Mouse (Mus musculus): ENCODE measurements around the gene 4930564D02Rik. TPM values are rescaled to one million over a fixed set of nuclear protein-coding genes. Genes with fewer than 3 reads are reported as not detected.

The 4930564D02Rik gene
- total RNA-seq, 1 experiment, result not detected

GRCm38 (mm10) chr3:105113859-105114258 is 47.2 kb downstream of the 4930564D02Rik start:
- H3K4me3 ChIP-seq (ENCODE audit: insufficient read depth in 1 of 2, low read depth in 1 of 2, low read length in 2 of 2, poor library complexity in 1 of 2, severe bottlenecking in 1 of 2), result no peak overlapping the region
- DNase-seq (ENCODE audit: low read depth, low spot score), result no peak
- H3K4me1 ChIP-seq (ENCODE audit: control insufficient read depth in 2 of 2, insufficient read depth in 2 of 2, low read length in 2 of 2, poor library complexity in 1 of 2), result no peaks in the 10 kb centered on the region
- no peak overlapping the region for H3K27ac ChIP-seq (ENCODE audit: insufficient read depth, low read depth, low read length, poor library complexity, severe bottlenecking)
- no peaks in the 10 kb centered on the region for H3K9me3 ChIP-seq (ENCODE audit: control insufficient read depth, insufficient read depth, low read depth, low read length)
- H3K9ac ChIP-seq (ENCODE audit: insufficient read depth, low read depth, low read length, poor library complexity, severe bottlenecking), result no peak overlapping the region
- TF ChIP-seq CHD2 (IDR thresholded peaks at IDR 0.05; ENCODE audit: low read depth, low read length) (no peak), HCFC1 (IDR thresholded peaks at IDR 0.05; ENCODE audit: borderline replicate concordance, insufficient read depth, low read length) (no peak), ZNF384 (IDR thresholded peaks at IDR 0.05; ENCODE audit: low read depth, low read length) (no peak), MAFK (IDR thresholded peaks at IDR 0.05; ENCODE audit: insufficient read depth, low read depth, low read length) (no peak), ZC3H11A (IDR thresholded peaks at IDR 0.05; ENCODE audit: borderline replicate concordance, low read depth, low read length) (no peak)
- in situ Hi-C loops (cut with MboI; ENCODE audit: low sequenced_read_pairs in 2 of 2, unreplicated experiment in 2 of 2), result no loop called here
- no peaks in the 10 kb centered on the region for H3K36me3 ChIP-seq (ENCODE audit: control insufficient read depth, insufficient read depth, low read length, poor library complexity, severe bottlenecking)

- Histone ChIP-seq H3K4me1 (ENCODE audit: control insufficient read depth in 2 of 2, insufficient read depth in 2 of 2, low read length in 2 of 2, poor library complexity in 1 of 2) (no peaks in the 10 kb centered on the region), H3K9me3 (ENCODE audit: control insufficient read depth, insufficient read depth, low read depth, low read length) (no peaks in the 10 kb centered on the region), H3K27ac (ENCODE audit: insufficient read depth, low read depth, low read length, poor library complexity, severe bottlenecking) (no peak overlapping the region), H3K4me3 (ENCODE audit: insufficient read depth in 1 of 2, low read depth in 1 of 2, low read length in 2 of 2, poor library complexity in 1 of 2, severe bottlenecking in 1 of 2) (no peak overlapping the region), H3K36me3 (ENCODE audit: control insufficient read depth, insufficient read depth, low read length, poor library complexity, severe bottlenecking) (no peaks in the 10 kb centered on the region), H3K9ac (ENCODE audit: insufficient read depth, low read depth, low read length, poor library complexity, severe bottlenecking) (no peak overlapping the region)
- DNase-seq (ENCODE audit: low read depth, low spot score), result peak; percentile 74
- no peak for TF ChIP-seq CHD2 (IDR thresholded peaks at IDR 0.05; ENCODE audit: low read depth, low read length)
- peak; percentile 65 for TF ChIP-seq ZC3H11A (IDR thresholded peaks at IDR 0.05; ENCODE audit: borderline replicate concordance, low read depth, low read length)
- no peak for TF ChIP-seq ZNF384 (IDR thresholded peaks at IDR 0.05; ENCODE audit: low read depth, low read length)
- in situ Hi-C loops (cut with MboI; ENCODE audit: low sequenced_read_pairs in 2 of 2, unreplicated experiment in 2 of 2), result no loop called here
These were observed 47.6 kb downstream of the 4930564D02Rik start for GRCm38 (mm10) chr3:105114269-105114668.

GRCm38 (mm10) chr3:105116596-105116995 is 50.0 kb downstream of the 4930564D02Rik start:
- no peaks in the 10 kb centered on the region for H3K9me3 ChIP-seq (ENCODE audit: control insufficient read depth, insufficient read depth, low read depth, low read length)
- TF ChIP-seq MAFK (IDR thresholded peaks at IDR 0.05; ENCODE audit: insufficient read depth, low read depth, low read length) (no peak), CHD2 (IDR thresholded peaks at IDR 0.05; ENCODE audit: low read depth, low read length) (no peak), ZNF384 (IDR thresholded peaks at IDR 0.05; ENCODE audit: low read depth, low read length) (no peak), ZC3H11A (IDR thresholded peaks at IDR 0.05; ENCODE audit: borderline replicate concordance, low read depth, low read length) (no peak), HCFC1 (IDR thresholded peaks at IDR 0.05; ENCODE audit: borderline replicate concordance, insufficient read depth, low read length) (no peak)
- no peaks in the 10 kb centered on the region for H3K4me1 ChIP-seq (ENCODE audit: control insufficient read depth in 2 of 2, insufficient read depth in 2 of 2, low read length in 2 of 2, poor library complexity in 1 of 2)
- no peak for DNase-seq (ENCODE audit: low read depth, low spot score)
- H3K36me3 ChIP-seq (ENCODE audit: control insufficient read depth, insufficient read depth, low read length, poor library complexity, severe bottlenecking), result no peaks in the 10 kb centered on the region
- H3K4me3 ChIP-seq (ENCODE audit: insufficient read depth in 1 of 2, low read depth in 1 of 2, low read length in 2 of 2, poor library complexity in 1 of 2, severe bottlenecking in 1 of 2), result no peak overlapping the region
- no peak overlapping the region for H3K9ac ChIP-seq (ENCODE audit: insufficient read depth, low read depth, low read length, poor library complexity, severe bottlenecking)
- H3K27ac ChIP-seq (ENCODE audit: insufficient read depth, low read depth, low read length, poor library complexity, severe bottlenecking), result no peak overlapping the region
- in situ Hi-C loops (cut with MboI; ENCODE audit: low sequenced_read_pairs in 2 of 2, unreplicated experiment in 2 of 2), result no loop called here

- no peaks in the 10 kb centered on the region for H3K36me3 ChIP-seq (ENCODE audit: control insufficient read depth, insufficient read depth, low read length, poor library complexity, severe bottlenecking)
- H3K9ac ChIP-seq (ENCODE audit: insufficient read depth, low read depth, low read length, poor library complexity, severe bottlenecking), result no peak overlapping the region
- H3K9me3 ChIP-seq (ENCODE audit: control insufficient read depth, insufficient read depth, low read depth, low read length), result no peaks in the 10 kb centered on the region
- TF ChIP-seq ZC3H11A (IDR thresholded peaks at IDR 0.05; ENCODE audit: borderline replicate concordance, low read depth, low read length) (no peak), CHD2 (IDR thresholded peaks at IDR 0.05; ENCODE audit: low read depth, low read length) (no peak), MAFK (IDR thresholded peaks at IDR 0.05; ENCODE audit: insufficient read depth, low read depth, low read length) (no peak), ZNF384 (IDR thresholded peaks at IDR 0.05; ENCODE audit: low read depth, low read length) (no peak), HCFC1 (IDR thresholded peaks at IDR 0.05; ENCODE audit: borderline replicate concordance, insufficient read depth, low read length) (no peak)
- in situ Hi-C loops (cut with MboI; ENCODE audit: low sequenced_read_pairs in 2 of 2, unreplicated experiment in 2 of 2), result no loop called here
- H3K4me1 ChIP-seq (ENCODE audit: control insufficient read depth in 2 of 2, insufficient read depth in 2 of 2, low read length in 2 of 2, poor library complexity in 1 of 2), result no peaks in the 10 kb centered on the region
- no peak overlapping the region for H3K4me3 ChIP-seq (ENCODE audit: insufficient read depth in 1 of 2, low read depth in 1 of 2, low read length in 2 of 2, poor library complexity in 1 of 2, severe bottlenecking in 1 of 2)
- no peak overlapping the region for H3K27ac ChIP-seq (ENCODE audit: insufficient read depth, low read depth, low read length, poor library complexity, severe bottlenecking)
- DNase-seq (ENCODE audit: low read depth, low spot score), result no peak
These were observed 57.1 kb downstream of the 4930564D02Rik start for GRCm38 (mm10) chr3:105123776-105124175.

GRCm38 (mm10) chr3:105127881-105128280 is 61.2 kb downstream of the 4930564D02Rik start:
- in situ Hi-C loops (cut with MboI; ENCODE audit: low sequenced_read_pairs in 2 of 2, unreplicated experiment in 2 of 2), result no loop called here
- no peak for TF ChIP-seq HCFC1 (IDR thresholded peaks at IDR 0.05; ENCODE audit: borderline replicate concordance, insufficient read depth, low read length)
- no peaks in the 10 kb centered on the region for H3K9me3 ChIP-seq (ENCODE audit: control insufficient read depth, insufficient read depth, low read depth, low read length)
- H3K9ac ChIP-seq (ENCODE audit: insufficient read depth, low read depth, low read length, poor library complexity, severe bottlenecking), result no peak overlapping the region
- DNase-seq (ENCODE audit: low read depth, low spot score), result no peak
- H3K4me3 ChIP-seq (ENCODE audit: insufficient read depth in 1 of 2, low read depth in 1 of 2, low read length in 2 of 2, poor library complexity in 1 of 2, severe bottlenecking in 1 of 2), result no peak overlapping the region
- no peaks in the 10 kb centered on the region for H3K4me1 ChIP-seq (ENCODE audit: control insufficient read depth in 2 of 2, insufficient read depth in 2 of 2, low read length in 2 of 2, poor library complexity in 1 of 2)
- no peak overlapping the region for H3K27ac ChIP-seq (ENCODE audit: insufficient read depth, low read depth, low read length, poor library complexity, severe bottlenecking)
- H3K36me3 ChIP-seq (ENCODE audit: control insufficient read depth, insufficient read depth, low read length, poor library complexity, severe bottlenecking), result no peaks in the 10 kb centered on the region

Other genes with a start within 250 kb of the 4930564D02Rik start
- gene Mov10, start 248.3 kb upstream of the 4930564D02Rik start, total RNA-seq (2012; rRNA removed), result 37.5 and 55.5 TPM in 2 replicates
- gene St7l, start 202.8 kb upstream of the 4930564D02Rik start, total RNA-seq (2012; rRNA removed), result 14.3 and 16.1 TPM in 2 replicates
- gene Capza1, start 202.3 kb upstream of the 4930564D02Rik start, total RNA-seq (2012; rRNA removed), result 34.2 and 59.1 TPM in 2 replicates
- 1.1 and 1.3 TPM in 2 replicates for gene Wnt2b, start 104.9 kb upstream of the 4930564D02Rik start, total RNA-seq (2012; rRNA removed)
- gene Cttnbp2nl, start 13.7 kb upstream of the 4930564D02Rik start, total RNA-seq (2012; rRNA removed), result 10.1 and 13.5 TPM in 2 replicates

Measured in ES-E14 (cell line).